In genomic region chr2:33908374-33908773, GRCm38 (mm10) we compare ENCODE assay signal across 7 mouse cellular contexts. TPM values are rescaled to one million over a fixed set of nuclear protein-coding genes. Genes with fewer than 3 reads are reported as not detected.
A peak's percentile ranks its signal among the peaks of the same experiment; 100 is the strongest.
DNase-seq lines count a peak whose midpoint lies in the region; ATAC-seq lines count a peak whose summit lies in the region.

No protein-coding gene starts in this region.

- H3K4me2 ChIP-seq in heart, embryonic 11.5 days: no peak overlapping the region
- H3K4me2 ChIP-seq in lung, embryonic 15.5 days: no peak overlapping the region

- ATAC-seq in heart, embryonic 11.5 days (replicated peaks; ENCODE audit: insufficient number of reproducible peaks, low FRiP score, low TSS enrichment): peak; percentile 39; the same call in 1 of the 2 replicates
- ATAC-seq in lung, embryonic 15.5 days (ENCODE audit: borderline replicate concordance, extremely low read depth, low FRiP score, low TSS enrichment): peak; percentile 92

- H3K27me3 ChIP-seq in heart, embryonic 11.5 days (ENCODE audit: control insufficient read depth, insufficient read depth, low read length): peaks cover 3% of the 10 kb centered on the region
- no peaks in the 10 kb centered on the region for H3K27me3 ChIP-seq in lung, embryonic 15.5 days

- peaks cover 3% of the 10 kb centered on the region; the same call in 1 of the 2 replicates for H3K4me1 ChIP-seq in heart, embryonic 11.5 days (ENCODE audit: control insufficient read depth, insufficient read depth, low read length)
- peaks cover 12% of the 10 kb centered on the region; the same call in 1 of the 2 replicates for H3K4me1 ChIP-seq in lung, embryonic 15.5 days

- DNase-seq in CD8-positive naive resting alpha-beta T cell, adult 2 months (ENCODE audit: low read depth in 2 of 2, low spot score in 2 of 2): peak; percentile 82 to 87
- peak; percentile 43 for DNase-seq in brain, adult 2 months (ENCODE audit: low read depth, low spot score)
- DNase-seq in kidney, adult 9 months: peak; percentile 35
- peak; percentile 6 for DNase-seq in telencephalon, adult 2 months (ENCODE audit: low read depth, low spot score)
- no peak for DNase-seq in ovary, postnatal 14 days (ENCODE audit: low spot score)

- no peak overlapping the region for H3K9ac ChIP-seq in heart, embryonic 11.5 days (ENCODE audit: low read depth, low read length)
- H3K9ac ChIP-seq in lung, embryonic 15.5 days: no peak overlapping the region

- H3K4me3 ChIP-seq in heart, embryonic 11.5 days (ENCODE audit: low read depth, low read length): no peak overlapping the region
- H3K4me3 ChIP-seq in lung, embryonic 15.5 days: no peak overlapping the region

- H3K9me3 ChIP-seq in heart, embryonic 11.5 days (replicated peaks; ENCODE audit: control insufficient read depth, low read length): no peaks in the 10 kb centered on the region
- H3K9me3 ChIP-seq in lung, embryonic 15.5 days: no peaks in the 10 kb centered on the region

- H3K36me3 ChIP-seq in heart, embryonic 11.5 days (ENCODE audit: control insufficient read depth, insufficient read depth, low read length): no peaks in the 10 kb centered on the region
- H3K36me3 ChIP-seq in lung, embryonic 15.5 days: no peaks in the 10 kb centered on the region

- 45% methylated on average over 8 of the region's 8 CpGs for WGBS in heart, embryonic 11.5 days (ENCODE audit: insufficient replicate concordance)
- WGBS in lung, embryonic 15.5 days: 6% methylated on average over 8 of the region's 8 CpGs

- peak overlapping the region; percentile 68 for H3K27ac ChIP-seq in heart, embryonic 11.5 days (ENCODE audit: low read depth, low read length)
- peak overlapping the region; percentile 71 for H3K27ac ChIP-seq in lung, embryonic 15.5 days

RNA-seq across cellular contexts. Expression of gene Mvb12b, which starts 20.6 kb away (rescaled TPM):
- 12.4 and 12.6 TPM in 2 replicates for polyA plus RNA-seq in heart, embryonic 11.5 days (2014; fragmentation: Nextera tagmentation; extraction: Ambion mirVana)
- polyA plus RNA-seq in lung, embryonic 15.5 days (2015; fragmentation: Nextera tagmentation; extraction: Ambion mirVana): 21.8 and 22.8 TPM in 2 replicates
